Mouse (Mus musculus) spleen, postnatal 10 days (tissue): Measurements from ENCODE around the gene Dcps.
"Not testable (repeated sequence)": the region's sequence is repeated elsewhere in the genome, so short reads cannot be mapped to it uniquely, and the experiment has no call there.

Experiments used
- DNase-seq, 2 experiments: peaks; one replicate each; pipeline ENCODE4 v3.0.0; 2021 to 2022; ENCODE audit warnings: low spot score in 2 of 2

Gene Dcps

DNA sequence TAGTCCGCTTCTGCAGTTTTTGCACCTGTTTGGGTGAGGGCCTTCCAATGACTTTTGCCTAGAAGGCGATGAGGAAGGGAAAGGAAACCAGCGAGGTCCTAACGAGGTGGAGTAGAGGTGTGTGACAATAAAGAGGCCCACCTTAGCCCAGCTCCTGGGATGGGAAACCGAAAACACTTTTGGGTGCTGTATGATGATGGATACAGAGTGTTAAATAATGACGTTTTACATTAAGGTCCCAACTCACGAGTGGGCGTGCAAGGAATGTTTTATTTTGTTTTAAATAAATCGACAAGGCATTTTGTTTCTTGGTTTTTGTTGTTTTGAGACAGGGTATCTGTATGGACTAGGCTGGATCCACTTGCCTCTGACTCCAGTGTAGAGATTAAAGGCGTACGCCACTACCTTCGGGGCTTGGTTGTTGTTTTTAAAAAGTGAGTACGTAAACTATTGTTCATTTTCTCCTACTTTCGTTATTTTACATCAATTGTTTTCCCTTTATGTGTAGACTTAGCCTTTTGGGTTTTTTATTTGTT lies 331 bp upstream of the Dcps start:
- no peak for DNase-seq

DNA sequence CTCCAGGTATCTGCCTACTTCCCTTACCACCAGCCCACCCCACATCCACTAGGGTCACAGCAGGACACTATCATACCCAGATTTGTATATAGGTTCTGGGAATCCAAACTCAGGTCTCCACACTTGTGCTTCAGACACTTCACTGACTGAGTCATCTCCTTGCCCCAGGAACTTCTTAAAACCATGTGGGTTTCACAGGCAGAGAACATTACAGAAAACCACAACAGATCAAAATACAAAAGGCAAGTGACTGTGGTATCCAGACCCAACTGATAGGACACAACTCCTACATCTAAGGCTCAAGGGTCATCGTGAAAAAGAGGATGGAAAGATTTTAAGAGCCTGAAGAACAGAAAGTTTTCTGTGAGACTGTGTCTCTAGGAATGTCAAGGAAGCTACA lies 2.5 kb downstream of the Dcps start:
- DNase-seq = no peak

DNA sequence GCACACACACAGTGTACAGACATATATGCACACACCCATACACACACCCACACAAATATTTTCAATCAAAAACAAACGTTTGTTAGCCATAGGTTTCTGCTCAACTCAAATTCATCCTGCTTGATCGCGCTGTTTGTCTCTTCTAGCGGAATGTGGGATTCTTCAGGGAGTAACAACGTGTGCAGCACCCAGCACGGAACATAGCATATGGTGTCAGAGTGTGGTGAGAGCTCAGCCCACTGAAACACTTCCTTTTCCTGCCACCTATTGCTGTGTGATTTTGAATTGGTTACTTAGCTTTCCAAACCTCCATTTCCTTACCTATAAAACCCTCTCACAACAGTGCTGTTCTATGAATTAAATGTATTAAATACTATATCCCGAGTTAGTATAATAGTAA lies 5.8 kb downstream of the Dcps start:
- DNase-seq = no peak

DNA sequence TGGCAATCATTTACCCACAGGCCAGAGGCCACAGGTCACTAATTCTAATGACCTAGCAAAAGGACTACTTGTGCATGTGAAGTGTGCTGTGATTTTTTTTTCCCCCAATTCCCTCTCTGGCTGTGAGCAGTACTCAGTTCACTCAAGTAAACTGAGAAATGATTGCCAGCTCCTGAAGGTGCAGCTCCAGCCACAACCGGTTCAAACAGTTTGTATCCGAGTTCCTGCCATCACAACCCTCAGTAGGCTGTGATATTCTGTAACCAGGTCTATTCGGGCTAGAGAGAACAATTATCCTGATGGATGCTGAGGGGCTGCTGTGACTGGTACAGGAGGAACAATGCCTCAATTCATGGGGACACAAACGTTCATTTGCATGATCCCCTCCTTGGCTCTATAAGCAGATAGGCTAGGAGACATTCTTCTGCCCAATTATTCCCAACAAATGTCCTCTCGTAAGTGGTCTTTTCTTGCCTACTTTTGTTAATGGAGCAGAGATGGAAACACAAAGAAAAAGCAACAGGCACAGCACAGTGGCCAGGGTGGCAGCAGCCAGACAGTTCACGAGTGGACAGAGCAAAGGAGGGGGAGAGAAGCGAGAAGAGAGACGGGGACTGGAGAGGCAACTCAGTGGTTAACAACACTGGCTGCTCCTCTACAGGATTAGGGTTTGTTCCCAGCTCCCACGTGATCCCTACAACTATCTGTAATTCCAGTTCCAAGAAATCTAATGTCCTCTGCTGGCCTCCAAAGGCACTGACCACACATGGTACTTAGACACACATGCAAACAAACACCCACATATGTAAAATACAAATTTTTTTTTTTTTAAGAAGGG lies 8.8 kb downstream of the Dcps start:
- no peak for DNase-seq

DNA sequence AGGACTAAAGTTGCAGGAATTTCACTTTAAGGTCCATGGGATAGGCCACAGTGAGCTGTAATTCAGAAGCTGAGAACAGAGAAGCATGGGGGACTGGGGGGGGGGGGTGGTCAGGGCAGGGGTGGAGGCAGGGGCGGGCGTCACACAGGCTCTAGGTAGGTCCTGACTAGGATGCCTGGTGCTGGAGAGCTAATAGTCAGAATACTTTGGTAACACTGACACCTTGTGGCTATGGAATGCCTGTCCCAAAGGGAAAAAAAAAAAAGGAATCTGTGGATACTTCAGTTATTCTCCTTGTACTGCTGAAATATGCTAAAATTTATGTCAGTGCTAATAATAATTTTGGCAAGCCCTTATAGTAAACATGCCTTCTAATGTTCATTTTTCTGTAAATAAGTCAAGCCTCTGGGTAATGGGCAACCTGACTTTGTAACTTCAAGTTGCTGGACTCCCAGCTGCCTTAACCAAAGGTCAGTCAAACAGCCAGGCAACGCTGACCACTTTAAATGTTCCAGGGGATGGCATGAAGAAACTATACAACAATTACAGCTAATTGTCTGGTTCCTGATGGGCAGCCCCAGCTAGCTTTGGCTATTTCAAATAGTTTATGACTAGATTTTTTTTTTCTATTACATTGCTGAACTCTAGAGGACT lies 9.6 kb downstream of the Dcps start:
- no peak for DNase-seq

DNA sequence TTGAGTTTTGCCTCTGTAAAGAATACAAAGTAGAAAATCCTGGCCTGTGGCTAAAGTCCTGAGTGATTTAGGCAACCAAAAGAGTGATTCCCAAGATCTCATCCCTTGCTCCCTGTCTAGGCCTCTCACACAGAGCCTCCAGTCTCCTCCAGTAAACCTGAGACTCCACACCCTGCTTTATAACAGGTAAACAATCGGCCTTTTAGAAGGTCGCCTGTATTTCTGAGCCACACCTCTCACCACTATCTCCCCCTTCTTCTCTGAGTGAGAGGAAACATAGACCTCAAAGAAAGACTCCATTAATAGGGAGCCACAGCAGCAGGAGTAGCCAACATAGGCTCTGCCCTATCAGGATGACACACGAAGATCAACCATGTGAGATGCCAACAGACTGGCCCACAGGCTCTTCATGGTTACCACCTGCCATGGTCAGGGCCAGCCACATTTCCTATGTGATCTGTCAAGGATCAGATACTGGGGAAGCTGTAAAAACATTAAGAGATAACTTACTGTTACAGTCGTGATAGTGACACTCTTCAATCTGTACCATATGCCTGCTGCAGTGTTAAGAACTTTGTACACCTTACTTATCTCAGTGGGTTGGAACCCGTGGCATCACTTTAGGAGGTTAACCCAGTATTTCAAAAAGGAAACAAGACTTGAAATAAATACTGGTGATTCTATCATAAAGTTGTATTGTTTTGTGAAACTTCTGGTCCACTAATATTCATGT lies 11.6 kb downstream of the Dcps start:
- no peak for DNase-seq

DNA sequence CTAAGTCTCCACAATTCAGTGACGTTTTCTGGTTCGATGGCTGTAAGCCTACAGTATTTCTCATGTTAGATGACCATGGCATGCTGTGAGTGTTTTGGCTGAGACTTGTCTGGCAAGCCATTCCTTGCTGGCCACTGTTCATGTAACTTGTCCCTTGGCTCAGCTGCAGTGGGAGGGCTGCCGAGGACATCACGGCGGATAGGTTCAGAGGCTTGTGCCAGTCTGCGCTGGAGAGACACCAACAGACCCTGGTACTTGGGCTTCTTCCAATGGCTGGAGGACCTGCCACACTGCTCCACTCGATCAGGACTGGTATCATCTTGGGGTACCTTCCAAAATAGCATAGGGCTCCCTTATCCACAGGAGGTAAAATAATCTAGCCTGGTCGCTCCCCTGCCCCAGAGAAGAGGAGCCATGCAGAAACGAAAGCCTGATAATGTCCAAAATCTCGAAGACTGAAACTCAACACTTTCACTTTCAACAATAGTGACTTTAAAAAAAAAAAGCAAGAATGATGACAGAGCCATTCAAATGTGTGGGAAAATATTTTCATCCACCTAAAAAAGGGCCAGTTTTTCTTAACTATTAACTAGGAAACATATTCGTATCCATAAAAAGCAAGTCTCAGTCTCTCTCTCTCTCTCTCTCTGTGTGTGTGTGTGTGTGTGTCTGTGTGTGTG lies 12.7 kb downstream of the Dcps start:
- DNase-seq = no peak

DNA sequence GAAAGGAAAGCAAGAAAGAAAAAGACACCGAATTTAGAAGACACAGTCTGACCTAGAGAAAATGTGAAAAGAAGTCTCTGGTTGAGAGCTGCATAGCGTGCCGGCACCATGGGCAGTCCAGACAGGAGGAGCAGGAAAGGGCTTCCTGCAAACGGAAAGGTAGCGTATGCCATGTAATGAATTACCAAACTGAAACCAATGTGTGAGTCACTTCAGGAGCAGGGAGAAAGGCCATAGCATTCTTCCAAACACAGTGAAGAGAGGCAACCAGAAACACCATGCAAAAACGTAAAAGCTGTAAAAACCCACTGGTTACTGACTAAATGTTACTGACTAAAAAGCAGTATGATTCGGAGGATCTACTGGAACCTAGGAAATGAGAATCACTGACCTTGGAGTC lies 14.1 kb downstream of the Dcps start:
- no peak for DNase-seq

DNA sequence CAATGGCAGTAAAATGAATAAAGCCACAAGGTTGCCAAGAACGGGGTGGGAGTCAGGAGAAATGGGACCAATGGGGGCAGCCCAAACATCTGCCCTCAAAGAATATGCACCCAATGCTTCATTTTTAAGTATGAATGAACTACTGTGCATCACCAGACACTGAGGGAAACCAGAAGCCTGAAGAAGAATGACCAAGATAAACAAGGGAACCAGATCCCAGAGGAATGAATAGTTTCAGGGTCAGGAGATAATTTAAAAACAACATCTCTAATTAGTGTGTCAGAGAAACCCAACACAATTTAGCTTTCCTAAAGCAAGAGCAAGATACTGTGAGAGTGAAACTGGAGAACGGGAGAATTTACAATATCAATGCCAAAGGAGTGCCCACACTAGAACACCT lies 15.2 kb downstream of the Dcps start:
- DNase-seq = no peak

DNA sequence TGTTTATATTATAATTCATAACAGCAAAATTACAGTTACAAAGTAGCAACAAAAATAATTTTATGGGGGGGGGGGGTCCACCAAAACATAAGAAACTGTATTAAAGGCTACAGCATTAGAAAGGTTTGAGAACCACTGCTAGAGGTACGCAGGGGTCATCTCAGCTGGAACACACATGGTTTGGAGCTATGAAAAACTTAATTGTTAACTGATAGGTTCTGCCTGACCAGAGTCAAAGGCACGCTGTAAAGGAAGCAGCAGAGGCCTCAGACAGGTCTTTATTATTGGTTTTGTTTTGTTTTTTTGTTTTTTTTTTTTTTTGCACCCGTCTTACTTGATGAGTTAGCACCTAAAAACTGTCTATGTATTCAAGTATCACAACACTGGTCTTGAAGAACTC lies 17.4 kb downstream of the Dcps start:
- DNase-seq = no peak

DNA sequence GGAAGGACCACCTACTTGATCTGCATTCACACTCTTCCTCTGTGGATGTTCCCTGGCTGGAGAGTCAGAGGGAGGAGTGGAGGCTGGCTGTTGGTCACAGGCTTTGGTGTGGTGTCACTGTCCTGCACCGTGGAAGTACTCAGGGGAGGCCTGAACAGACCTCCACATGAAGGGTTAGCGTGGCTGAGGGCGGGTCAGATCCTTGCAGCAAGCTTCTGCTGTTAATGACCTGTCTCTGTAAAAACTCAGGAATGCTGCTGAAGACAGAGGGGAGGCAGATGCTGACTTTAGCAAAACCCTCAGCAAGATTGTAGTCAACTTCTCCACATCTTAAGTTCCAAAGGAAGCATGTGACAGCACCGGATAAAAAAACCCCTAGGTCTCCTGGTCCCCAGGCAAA lies 19.0 kb downstream of the Dcps start:
- no peak for DNase-seq

DNA sequence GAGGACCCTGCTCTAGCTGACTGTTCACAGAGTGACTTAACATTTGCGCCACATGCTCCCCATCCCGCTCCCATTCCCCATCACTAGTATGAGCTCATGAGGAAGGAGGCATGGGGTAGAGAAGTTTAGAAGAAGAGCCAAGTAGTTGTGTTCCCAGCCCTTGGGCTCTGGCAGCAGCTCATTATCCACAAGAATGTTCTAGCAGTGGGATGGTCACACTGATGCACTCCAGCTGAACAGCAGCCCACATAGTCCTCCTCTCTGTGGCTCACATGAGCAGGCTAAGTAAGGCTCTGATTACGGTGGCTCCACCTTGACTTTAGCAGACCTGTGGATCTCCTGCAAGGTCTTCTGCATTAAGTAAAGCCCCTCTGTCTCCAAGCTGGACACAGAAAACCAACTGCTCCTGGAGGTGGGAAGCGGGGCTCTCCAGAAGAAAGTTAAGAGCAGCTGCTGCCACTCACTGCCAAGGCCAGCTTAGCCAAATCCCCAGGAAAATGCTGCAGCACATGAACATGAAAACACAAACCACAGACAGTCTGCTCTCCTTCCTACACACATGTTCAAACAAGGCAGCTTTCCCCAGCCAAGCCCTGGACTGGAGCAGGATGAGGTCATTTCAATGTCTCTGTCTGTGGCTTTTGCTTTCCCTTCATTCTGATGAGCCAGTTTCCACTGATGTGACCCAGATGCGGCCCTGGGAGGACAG lies 19.7 kb downstream of the Dcps start:
- no peak for DNase-seq

DNA sequence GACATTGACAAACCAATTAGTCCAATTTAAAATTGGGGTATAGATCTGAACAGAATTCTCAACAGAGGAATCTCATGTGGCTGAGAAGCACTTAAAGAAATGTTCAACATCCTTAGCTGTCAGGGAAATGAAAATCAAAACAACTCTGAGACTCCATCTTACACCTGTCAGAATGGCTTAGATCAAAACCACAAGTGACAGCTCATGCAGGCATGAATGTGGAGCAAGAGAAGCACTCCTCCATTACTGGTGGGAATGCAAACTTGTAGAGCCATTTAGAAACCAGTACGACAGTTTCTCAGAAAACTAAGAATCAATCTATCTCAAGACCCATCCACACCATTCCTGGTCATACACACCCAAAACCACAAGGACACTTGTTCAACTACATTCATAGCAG lies 22.9 kb downstream of the Dcps start:
- no peak for DNase-seq

DNA sequence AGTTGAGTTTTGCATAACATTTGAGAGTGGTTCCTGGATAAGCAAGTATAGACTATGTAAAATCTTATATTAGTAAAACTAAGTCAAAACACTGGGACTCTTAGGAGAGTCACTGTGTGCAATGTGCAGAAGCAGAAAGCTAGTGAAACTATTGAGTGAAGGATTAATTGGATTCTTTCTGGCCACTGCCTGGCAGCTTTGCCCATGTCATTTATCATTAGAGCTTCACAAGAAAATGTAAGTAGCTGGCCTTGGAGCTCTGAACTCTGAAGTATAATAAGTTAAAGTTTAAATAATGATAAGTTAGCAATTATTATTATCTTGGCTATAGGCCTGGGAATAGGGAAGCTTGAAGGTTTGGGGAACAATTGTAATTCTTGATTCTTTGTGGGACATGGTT lies 27.0 kb downstream of the Dcps start:
- not testable (repeated sequence) for DNase-seq

DNA sequence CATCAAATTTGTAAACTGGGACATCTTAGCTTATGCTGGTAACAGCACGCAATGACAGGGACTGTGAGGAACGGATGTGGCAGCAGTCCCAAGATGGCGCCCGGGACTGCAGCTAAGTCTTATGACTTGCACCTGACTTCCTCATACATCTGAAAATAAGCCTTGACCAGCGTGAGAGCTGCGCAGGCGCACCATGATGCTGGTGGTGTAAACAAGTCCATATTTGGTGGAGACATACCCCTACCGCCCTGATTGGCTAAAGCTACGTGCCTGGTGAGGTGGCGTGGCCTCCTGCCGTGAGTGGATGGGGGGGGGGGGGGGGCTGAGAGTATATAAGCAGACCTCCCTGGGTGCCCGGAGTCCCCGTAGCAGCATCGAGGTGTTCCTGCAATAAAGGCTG lies 28.6 kb downstream of the Dcps start:
- DNase-seq = not testable (repeated sequence)

DNA sequence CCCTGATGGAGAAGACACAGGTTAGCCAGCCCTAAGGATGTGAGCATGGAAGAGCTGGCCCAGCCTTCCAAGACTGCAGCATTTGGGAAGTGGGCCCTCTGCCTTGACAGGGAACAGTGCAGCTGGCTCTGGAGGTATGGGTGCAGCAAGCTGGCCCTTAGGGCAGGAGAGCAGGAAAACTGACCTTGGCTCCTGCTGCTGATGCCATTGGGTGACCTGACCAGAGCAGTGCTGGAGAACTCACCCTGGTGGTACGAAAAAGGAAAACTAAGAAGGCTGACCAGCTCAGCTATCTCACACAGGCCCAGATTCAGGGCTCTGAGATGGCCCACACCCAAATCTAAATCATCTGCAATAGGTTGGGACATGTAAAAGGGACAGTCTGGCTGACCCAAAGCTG lies 30.0 kb downstream of the Dcps start:
- DNase-seq = no peak

DNA sequence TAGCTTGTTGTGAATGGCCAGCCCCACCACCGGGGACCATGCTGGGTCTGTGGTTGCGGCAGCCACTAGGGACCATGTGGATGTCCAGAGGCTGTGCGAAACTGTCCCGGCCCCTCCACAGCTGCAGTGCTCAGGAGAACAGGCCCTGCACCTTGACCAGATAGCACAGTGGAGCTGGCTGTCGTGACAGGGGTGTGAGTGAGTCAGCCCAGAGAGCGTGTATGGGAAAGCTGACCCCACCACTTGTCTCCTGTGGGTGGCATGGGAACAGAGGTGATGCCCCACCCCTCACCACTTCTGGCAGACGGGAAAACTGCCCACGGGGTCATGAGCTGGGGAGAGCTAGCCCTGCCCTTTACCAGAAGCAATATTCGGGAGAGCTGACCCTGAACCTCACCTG lies 30.7 kb downstream of the Dcps start:
- no peak for DNase-seq

DNA sequence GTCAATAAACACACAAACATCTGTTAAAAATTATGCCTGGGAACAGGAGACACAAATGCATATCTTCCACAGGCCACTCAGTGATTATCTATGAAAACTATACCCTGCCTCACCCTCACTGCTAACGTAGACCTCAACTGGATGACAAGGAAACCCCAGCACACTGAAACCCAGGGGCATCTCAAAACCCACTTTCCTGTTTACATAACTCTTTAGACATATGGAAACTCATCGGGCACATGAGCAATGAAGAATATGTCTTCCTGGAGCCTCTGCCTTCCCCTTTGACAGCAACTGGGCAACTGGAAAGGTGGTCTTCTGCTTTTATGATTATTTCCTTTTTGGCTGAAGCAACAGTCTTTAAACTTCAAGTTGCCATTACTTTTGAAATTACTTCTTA lies 33.6 kb downstream of the Dcps start:
- DNase-seq = no peak

DNA sequence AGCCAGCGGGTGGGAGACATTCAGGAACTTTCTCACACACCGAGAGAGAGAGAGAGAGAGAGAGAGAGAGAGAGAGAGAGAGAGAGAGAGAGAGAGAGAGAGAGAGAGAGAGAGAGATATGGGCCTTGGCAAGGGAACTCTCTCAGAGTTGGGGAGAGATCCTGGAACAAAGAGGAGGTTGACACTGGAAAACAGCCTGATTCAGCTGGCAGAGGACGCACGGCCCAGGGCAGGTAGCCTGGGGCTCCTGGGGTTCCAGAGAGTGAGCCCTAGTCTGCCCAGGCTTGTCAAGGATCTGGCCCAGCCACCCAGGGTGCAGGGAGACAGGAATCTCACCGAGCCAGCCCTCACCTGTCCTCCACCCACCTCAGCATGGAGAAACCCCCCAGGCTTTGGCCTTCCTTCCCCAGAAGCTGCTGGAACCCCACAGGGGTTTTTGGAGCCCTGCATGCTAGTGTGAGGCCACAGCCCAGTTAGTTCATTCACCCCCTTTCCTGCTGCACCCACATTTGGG lies 36.6 kb downstream of the Dcps start:
- DNase-seq = no peak

DNA sequence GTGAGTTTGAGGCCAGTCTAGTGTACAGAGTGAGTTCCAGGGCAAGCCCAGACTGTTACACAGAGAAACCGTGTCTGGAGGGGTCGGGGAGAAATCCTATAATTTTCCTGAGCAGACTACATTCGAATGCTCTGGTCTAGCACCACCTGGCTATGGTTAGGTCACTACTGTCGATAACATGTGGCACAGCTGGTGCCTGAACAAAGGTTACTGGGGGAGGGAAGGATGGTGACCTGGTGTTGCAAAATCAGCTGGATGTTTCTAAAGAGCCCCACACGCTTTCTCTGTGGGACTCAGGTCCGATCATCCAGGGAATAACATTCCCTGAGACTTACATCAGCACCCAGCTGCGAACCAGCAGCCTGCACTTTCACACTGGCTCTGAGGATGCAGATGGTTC lies 37.8 kb downstream of the Dcps start:
- no peak for DNase-seq

DNA sequence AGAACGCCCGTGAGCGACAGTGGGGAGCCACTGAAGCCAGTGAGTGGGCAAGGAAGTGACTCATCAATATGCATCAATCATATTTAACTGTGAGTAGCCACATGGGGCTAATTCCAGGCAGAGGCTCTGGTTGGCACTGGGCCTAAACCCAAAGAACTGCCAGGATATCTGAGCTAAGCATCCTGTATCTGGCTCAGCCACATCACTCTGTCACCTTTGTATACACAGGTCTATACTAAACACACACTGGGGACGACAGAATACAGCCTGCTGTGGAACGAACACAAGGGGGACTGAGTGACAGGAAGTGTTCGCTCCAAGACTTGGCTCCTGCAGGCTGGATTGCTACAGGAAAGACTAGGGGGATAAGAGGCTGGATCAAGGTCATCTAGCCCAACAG lies 40.3 kb downstream of the Dcps start:
- no peak for DNase-seq
